Mouse (Mus musculus) hindbrain, embryonic 11.5 days (tissue): ENCODE data around the gene Cgas. TPM values are rescaled to one million over a fixed set of nuclear protein-coding genes. Genes with fewer than 3 reads are reported as not detected.

ENCODE experiments used
- ATAC-seq: fragments of 200-750 bp; cut with Nextera tagmentation; 2 replicates; pipeline ENCODE4 v1.8.0; 2017; ENCODE audit warnings: mild to moderate bottlenecking, moderate TSS enrichment, moderate library complexity; ENCODE audit not compliant: low FRiP score
- DNase-seq: peaks from one replicate; pipeline ENCODE4 v3.0.0-alpha.2; 2015; ENCODE audit warnings: low spot score
- H3K27ac ChIP-seq: fragments of 300-500 bp; sonication (generic); 2 replicates; pipeline ENCODE4 v1.5.1; 2014; ENCODE audit warnings: mild to moderate bottlenecking, low read depth, low read length
- H3K27me3 ChIP-seq: fragments of 300-500 bp; sonication (generic); 2 replicates; pipeline ENCODE4 v1.6.1; 2014; ENCODE audit warnings: mild to moderate bottlenecking, low read length, moderate library complexity, mixed read lengths; ENCODE audit not compliant: control insufficient read depth, insufficient read depth
- H3K36me3 ChIP-seq: fragments of 300-500 bp; sonication (generic); 2 replicates; pipeline ENCODE4 v1.6.1; 2014; ENCODE audit warnings: mild to moderate bottlenecking, low read length, moderate library complexity, mixed read lengths; ENCODE audit not compliant: control insufficient read depth, insufficient read depth
- H3K4me1 ChIP-seq: fragments of 300-500 bp; sonication (generic); replicated peaks from 2 replicates; pipeline ENCODE4 v1.6.1; 2014; ENCODE audit warnings: low read length, mixed read lengths; ENCODE audit not compliant: control insufficient read depth, insufficient read depth
- H3K4me2 ChIP-seq: fragments of 300-500 bp; sonication (generic); replicated peaks from 2 replicates; pipeline ENCODE4 v1.6.1; 2014; ENCODE audit warnings: mild to moderate bottlenecking, low read depth, low read length
- H3K4me3 ChIP-seq: fragments of 300-500 bp; sonication (generic); 2 replicates; pipeline ENCODE4 v1.5.1; 2014; ENCODE audit warnings: low read depth, low read length
- H3K9ac ChIP-seq: fragments of 300-500 bp; sonication (generic); 2 replicates; pipeline ENCODE4 v1.6.1; 2014; ENCODE audit warnings: low read depth, low read length
- H3K9me3 ChIP-seq: fragments of 300-500 bp; sonication (generic); 2 replicates; pipeline ENCODE4 v1.6.1; 2016; ENCODE audit warnings: low read length; ENCODE audit not compliant: control insufficient read depth
- WGBS: fragments of 180-500 bp; shearing (Covaris S2); extraction: QIAGEN DNeasy Blood & Tissue Kit; methylation state at CpG from one replicate; pipeline ENCODE4 v1.1.7; 2014; 5-methylcytosine and 5-hydroxymethylcytosine counted together
- polyA plus RNA-seq: library from polyadenylated mRNA; unstranded; fragments of >200 nt; fragmentation: Nextera tagmentation; extraction: Ambion mirVana; gene quantifications from 2 replicates; pipeline ENCODE4 v1.2.1, GENCODE M21; 2014

The Cgas gene
- polyA plus RNA-seq, 1 experiment from 2014 or later = 0.79 TPM

GRCm38 (mm10) chr9:78474771-78475382 is 31.8 kb upstream of the Cgas start:
- WGBS = 91% methylated on average over 5 of the region's 5 CpGs

GRCm38 (mm10) chr9:78474270-78474669 is 31.2 kb upstream of the Cgas start:
- Histone ChIP-seq H3K4me2 (no peak overlapping the region), H3K27me3 (no peaks in the 10 kb centered on the region), H3K27ac (no peak overlapping the region), H3K9me3 (no peaks in the 10 kb centered on the region), H3K4me3 (no peak overlapping the region), H3K36me3 (peaks cover 8% of the 10 kb centered on the region), H3K4me1 (no peaks in the 10 kb centered on the region), H3K9ac (no peak overlapping the region)
- ATAC-seq (no peak), DNase-seq (no peak)
- WGBS = 82% methylated on average over 2 of the region's 2 CpGs

More at GRCm38 (mm10) chr9:78474771-78475382, 31.8 kb upstream of the Cgas start:
- H3K4me1 ChIP-seq = no peaks in the 10 kb centered on the region
- ATAC-seq (no peak), DNase-seq (no peak)
- no peak overlapping the region for H3K9ac ChIP-seq
- H3K4me2 ChIP-seq = no peak overlapping the region
- H3K27ac ChIP-seq = no peak overlapping the region
- no peaks in the 10 kb centered on the region for H3K27me3 ChIP-seq
- no peaks in the 10 kb centered on the region for H3K9me3 ChIP-seq
- peaks cover 8% of the 10 kb centered on the region for H3K36me3 ChIP-seq
- H3K4me3 ChIP-seq = no peak overlapping the region

- Histone ChIP-seq H3K4me2 (no peak overlapping the region), H3K4me3 (no peak overlapping the region), H3K36me3 (peaks cover 8% of the 10 kb centered on the region), H3K27me3 (no peaks in the 10 kb centered on the region), H3K9me3 (no peaks in the 10 kb centered on the region), H3K27ac (no peak overlapping the region), H3K9ac (no peak overlapping the region), H3K4me1 (no peaks in the 10 kb centered on the region)
- 89% methylated on average over 8 of the region's 8 CpGs for WGBS
- DNase-seq = no peak
- no peak for ATAC-seq
These were observed 30.6 kb upstream of the Cgas start for GRCm38 (mm10) chr9:78473588-78473987.

DNA sequence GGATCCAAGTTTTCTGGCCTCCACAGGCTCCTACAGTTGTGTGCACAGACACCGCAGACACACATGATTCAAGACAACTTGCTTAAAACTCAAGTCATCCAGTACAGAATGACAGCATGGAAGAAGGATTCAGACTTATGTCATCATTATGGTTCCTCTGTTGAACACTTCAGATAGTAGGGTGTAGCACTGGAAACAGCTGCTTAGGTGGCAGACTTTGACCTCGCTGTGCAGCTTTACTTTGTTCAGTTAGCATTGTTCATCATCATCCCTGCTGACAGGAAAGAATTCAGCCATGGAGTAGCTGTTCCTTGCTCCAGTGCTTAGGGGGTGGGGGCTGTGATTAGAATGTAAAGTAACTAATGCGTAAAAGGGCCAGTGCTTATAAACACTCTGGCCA is 22.7 kb upstream of the Cgas start:
- DNase-seq (no peak), ATAC-seq (no peak)
- WGBS = 91% methylated on average over 3 of the region's 3 CpGs
- no peak overlapping the region for H3K4me2 ChIP-seq
- H3K27me3 ChIP-seq = no peaks in the 10 kb centered on the region
- no peaks in the 10 kb centered on the region for H3K9me3 ChIP-seq
- H3K4me1 ChIP-seq = no peaks in the 10 kb centered on the region
- peaks cover 11% of the 10 kb centered on the region; the same call in 1 of the 2 replicates for H3K36me3 ChIP-seq
- H3K4me3 ChIP-seq = no peak overlapping the region
- H3K27ac ChIP-seq = no peak overlapping the region
- no peak overlapping the region for H3K9ac ChIP-seq

GRCm38 (mm10) chr9:78463337-78463736 is 20.3 kb upstream of the Cgas start:
- H3K4me3 ChIP-seq = no peak overlapping the region

GRCm38 (mm10) chr9:78457026-78457425 is 14.0 kb upstream of the Cgas start:
- Histone ChIP-seq H3K27ac (no peak overlapping the region), H3K4me1 (no peaks in the 10 kb centered on the region), H3K9ac (no peak overlapping the region), H3K27me3 (no peaks in the 10 kb centered on the region), H3K36me3 (peaks cover 8% of the 10 kb centered on the region; the same call in 1 of the 2 replicates), H3K9me3 (no peaks in the 10 kb centered on the region), H3K4me2 (no peak overlapping the region), H3K4me3 (no peak overlapping the region)
- DNase-seq = no peak
- no peak for ATAC-seq
- whole genome bisulfite sequencing = 92% methylated on average over 8 of the region's 8 CpGs

More at GRCm38 (mm10) chr9:78463337-78463736, 20.3 kb upstream of the Cgas start:
- peaks cover 10% of the 10 kb centered on the region; the same call in 1 of the 2 replicates for H3K36me3 ChIP-seq
- DNase-seq (no peak), ATAC-seq (no peak)
- H3K4me2 ChIP-seq = no peak overlapping the region
- no peaks in the 10 kb centered on the region for H3K4me1 ChIP-seq
- no peak overlapping the region for H3K9ac ChIP-seq
- H3K27me3 ChIP-seq = no peaks in the 10 kb centered on the region
- no peaks in the 10 kb centered on the region for H3K9me3 ChIP-seq
- WGBS = 93% methylated on average over 4 of the region's 4 CpGs
- no peak overlapping the region for H3K27ac ChIP-seq

GRCm38 (mm10) chr9:78451382-78451781 is 8.3 kb upstream of the Cgas start:
- Histone ChIP-seq H3K4me3 (no peak overlapping the region), H3K27me3 (no peaks in the 10 kb centered on the region), H3K36me3 (0 out of 2 replicates have a peak, but pooled peaks cover 2% of the 10 kb centered on the region), H3K9ac (no peak overlapping the region), H3K4me1 (no peaks in the 10 kb centered on the region; the same call in 1 of the 2 replicates), H3K27ac (no peak overlapping the region), H3K9me3 (no peaks in the 10 kb centered on the region), H3K4me2 (no peak overlapping the region)
- 82% methylated on average over 4 of the region's 4 CpGs for WGBS
- no peak for DNase-seq
- ATAC-seq = no peak

DNA sequence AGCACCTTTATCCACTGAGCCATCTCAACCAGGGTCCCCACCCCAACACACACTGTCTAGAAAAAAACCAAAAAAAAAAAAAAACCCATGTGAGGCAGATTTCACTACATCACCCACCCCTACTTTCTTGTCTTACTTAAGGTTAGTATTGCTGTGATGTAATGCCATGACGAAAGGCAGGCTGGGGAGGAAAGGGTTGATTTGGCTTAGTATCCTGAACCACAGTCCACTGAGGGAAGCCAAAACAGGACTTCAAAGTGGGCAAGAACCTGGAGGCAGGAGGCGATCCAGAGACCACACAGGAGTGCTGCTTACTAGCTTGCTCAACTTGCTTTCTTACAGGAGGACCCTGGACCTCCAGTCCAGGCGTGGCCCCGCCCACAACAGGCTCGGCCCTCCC is 7.4 kb upstream of the Cgas start:
- ATAC-seq = no peak
- Histone ChIP-seq H3K27me3 (peaks cover 4% of the 10 kb centered on the region), H3K4me3 (no peak overlapping the region), H3K9me3 (no peaks in the 10 kb centered on the region), H3K27ac (no peak overlapping the region), H3K36me3 (0 out of 2 replicates have a peak, but pooled peaks cover 2% of the 10 kb centered on the region), H3K9ac (no peak overlapping the region), H3K4me1 (no peaks in the 10 kb centered on the region; the same call in 1 of the 2 replicates), H3K4me2 (no peak overlapping the region)
- 80% methylated on average over 5 of the region's 5 CpGs for WGBS
- DNase-seq = no peak
